Mouse (Mus musculus) kidney, embryonic 15.5 days (tissue): ENCODE results near the gene Phkb. TPM values are rescaled to one million over a fixed set of nuclear protein-coding genes. Genes with fewer than 3 reads are reported as not detected.

ENCODE experiments used
- polyA plus RNA-seq: library from polyadenylated mRNA; unstranded; fragments of >200 nt; fragmentation: Nextera tagmentation; extraction: Ambion mirVana; gene quantifications from 2 replicates; pipeline ENCODE4 v1.2.1, GENCODE M21; 2015

Phkb gene
- polyA plus RNA-seq, 1 experiment from 2014 or later = 55.0 TPM

Other genes with a start within 250 kb of the Phkb start
- gene Neto2, start 140.0 kb upstream of the Phkb start, polyA plus RNA-seq = 16.6 and 18.9 TPM in 2 replicates
- 80.3 and 81.1 TPM in 2 replicates for gene Itfg1, start within 50 bp of the Phkb start, polyA plus RNA-seq